Mouse (Mus musculus) megakaryocyte, embryonic 14.5 days (primary cell): ENCODE measurements around the gene Csf2.

ENCODE experiments used
- FLI1 ChIP-seq: IDR thresholded peaks from 2 replicates; pipeline ENCODE4 v1.6.1; 2012; ENCODE audit warnings: low read length, inconsistent platforms, mixed read lengths
- GATA1 ChIP-seq: IDR thresholded peaks from 3 replicates; pipeline ENCODE4 v1.6.1; 2012; ENCODE audit warnings: mixed read lengths, low read length, inconsistent platforms, borderline replicate concordance

GRCm38 (mm10) chr11:54250575-54250974, 1.1 kb upstream of the Csf2 start:
- TF ChIP-seq GATA1, result no peak
- TF ChIP-seq FLI1, result no peak
